Mouse (Mus musculus): ENCODE results near the gene Gm2022. TPM values are rescaled to one million over a fixed set of nuclear protein-coding genes. Genes with fewer than 3 reads are reported as not detected.
"Not testable (repeated sequence)": the region's sequence is repeated elsewhere in the genome, so short reads cannot be mapped to it uniquely, and the experiment has no call there.

Gm2022 gene
- total RNA-seq (2021): not detected

- not testable (repeated sequence) for DNase-seq
These were observed at the start of gene Gm2022 for GRCm38 (mm10) chr12:87895070-87895469. Gene Gm2022, plus strand, starts transcription at chr12:87895370.

- DNase-seq: not testable (repeated sequence)
These were observed 44.5 kb upstream of the Gm2022 start for GRCm38 (mm10) chr12:87850657-87851056.

GRCm38 (mm10) chr12:87856067-87856466 lies 39.1 kb upstream of the Gm2022 start:
- not testable (repeated sequence) for DNase-seq

- DNase-seq: peak; percentile 11
These were observed 33.2 kb upstream of the Gm2022 start for GRCm38 (mm10) chr12:87861740-87862692.

GRCm38 (mm10) chr12:87863638-87864037 lies 31.5 kb upstream of the Gm2022 start:
- DNase-seq: not testable (repeated sequence)

GRCm38 (mm10) chr12:87864048-87864447 lies 31.1 kb upstream of the Gm2022 start:
- not testable (repeated sequence) for DNase-seq

GRCm38 (mm10) chr12:87873772-87874171 lies 21.4 kb upstream of the Gm2022 start, which contains the start of gene Gm2016:
Gene Gm2016, plus strand, starts transcription at chr12:87874072.
- DNase-seq: not testable (repeated sequence)

- not testable (repeated sequence) for DNase-seq
These were observed 24.6 kb downstream of the Gm2022 start, which contains the start of gene Gm2035 for GRCm38 (mm10) chr12:87919721-87920120. Gene Gm2035, minus strand, starts transcription at chr12:87919857.

Other genes starting within 250 kb of the Gm2022 start
- gene Gm21319, start 119.6 kb upstream of the Gm2022 start, total RNA-seq (2021): not detected
- not detected for gene Gm21936, start 99.9 kb upstream of the Gm2022 start, total RNA-seq (2021)
- gene BB287469, start 78.8 kb upstream of the Gm2022 start, total RNA-seq (2021): not detected
- not detected for gene Gm2001, start 53.0 kb upstream of the Gm2022 start, total RNA-seq (2021)
- gene Gm2016, start 21.3 kb upstream of the Gm2022 start, total RNA-seq (2021): not detected
- not detected for gene Gm2035, start 24.5 kb downstream of the Gm2022 start, total RNA-seq (2021)
- gene Gm2042, start 58.7 kb downstream of the Gm2022 start, total RNA-seq (2021): not detected
- not detected for gene Gm2075, start 116.5 kb downstream of the Gm2022 start, total RNA-seq (2021)
- gene Gm6803, start 123.4 kb downstream of the Gm2022 start, total RNA-seq (2021): not detected
- gene Gm2056, start 131.6 kb downstream of the Gm2022 start, total RNA-seq (2021): not detected
- not detected for gene Gm16368, start 188.3 kb downstream of the Gm2022 start, total RNA-seq (2021)

Data from heart, postnatal 4 days (tissue).